Comparison of ENCODE assay signal across 8 mouse cellular contexts in the genomic region with DNA sequence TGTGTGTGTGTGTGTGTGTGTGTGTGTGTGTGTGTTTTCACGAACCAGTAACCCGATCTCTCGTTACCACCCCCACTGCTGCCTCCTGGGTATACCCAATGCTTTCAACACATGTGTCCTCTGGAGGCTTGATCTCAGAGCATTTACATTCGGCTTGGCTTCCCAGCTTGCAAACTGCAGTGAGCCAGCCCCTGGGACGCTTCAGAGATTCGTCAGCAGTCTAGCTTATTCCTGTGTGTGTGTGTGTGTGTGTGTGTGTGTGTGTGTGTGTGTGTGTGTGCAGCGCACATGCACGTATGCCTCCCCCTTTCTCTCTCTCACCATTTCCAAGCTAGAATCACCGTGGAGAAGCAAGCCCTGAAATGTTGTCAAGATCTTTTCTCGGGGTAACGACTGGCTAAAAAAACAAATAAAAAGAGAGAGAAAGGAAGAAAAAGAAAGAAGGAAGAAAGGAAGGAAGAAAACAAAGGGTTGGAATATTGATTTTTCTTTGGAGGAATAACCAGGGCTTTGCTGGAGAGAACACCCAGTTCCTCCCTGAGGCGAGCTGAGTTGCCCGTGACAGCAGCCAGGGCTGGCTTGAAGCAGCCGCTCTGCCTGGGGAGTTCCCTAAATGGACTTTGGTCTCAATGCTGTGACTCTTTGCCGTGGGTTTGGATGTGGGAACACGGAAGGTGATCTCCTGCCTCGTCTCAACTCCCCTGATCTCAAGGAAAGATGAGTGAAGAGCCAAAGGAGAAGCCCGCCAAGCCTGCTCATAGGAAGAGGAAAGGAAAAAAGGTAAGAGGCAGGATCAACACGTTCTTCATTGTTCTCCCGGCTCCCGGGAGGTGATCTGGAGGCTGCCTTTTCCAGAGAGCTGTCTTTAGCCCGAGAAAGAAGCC.
DNase-seq lines count a peak whose midpoint lies in the region; ATAC-seq and TF ChIP-seq lines count a peak whose summit lies in the region.

No protein-coding gene starts in this region.

- H3K36me3 ChIP-seq in CH12.LX (replicated peaks in 1 of 2; ENCODE audit: control insufficient read depth in 1 of 2, insufficient read depth in 1 of 2, low read length in 1 of 2), result peaks cover 0 to 1% of the 10 kb centered on the region in 2 experiments
- no peaks in the 10 kb centered on the region for H3K36me3 ChIP-seq in forebrain, postnatal 0 days (ENCODE audit: insufficient read depth)
- H3K36me3 ChIP-seq in lung, embryonic 16.5 days (ENCODE audit: control insufficient read depth, insufficient read depth, low read length), result no peaks in the 10 kb centered on the region

- TF ChIP-seq EP300 in CH12.LX (IDR thresholded peaks at IDR 0.05; ENCODE audit: low read length), result peak; percentile 28; the same call in 1 of the 2 replicates

- TF ChIP-seq POLR2A in CH12.LX (IDR thresholded peaks at IDR 0.05; ENCODE audit: low read depth, low read length), result no peak
- no peak for TF ChIP-seq POLR2A in cerebellum, adult 2 months (IDR thresholded peaks at IDR 0.05; ENCODE audit: borderline replicate concordance, insufficient read depth, low read length)

- H3K79me2 ChIP-seq in CH12.LX (replicated peaks; ENCODE audit: control insufficient read depth, extremely low read depth, insufficient read depth, poor library complexity, severe bottlenecking), result no peaks in the 10 kb centered on the region

- TF ChIP-seq RAD21 in CH12.LX (IDR thresholded peaks at IDR 0.05; ENCODE audit: low read depth, low read length), result no peak

- no peak overlapping the region for H3K27ac ChIP-seq in CH12.LX (ENCODE audit: insufficient read depth, low read depth)
- H3K27ac ChIP-seq in cerebellum, adult 2 months (ENCODE audit: insufficient read depth, low read length), result 0 out of 2 replicates have a peak overlapping the region, but pooled peaks have one; percentile 49
- H3K27ac ChIP-seq in forebrain, postnatal 0 days (ENCODE audit: low read depth, low read length), result peak overlapping the region; percentile 95
- H3K27ac ChIP-seq in lung, embryonic 16.5 days (ENCODE audit: low read length), result no peak overlapping the region

- in situ Hi-C loops in CH12.LX (cut with MboI; ENCODE audit: low pct_ligation_motif_present, low pct_unique_long_range_greater_than_20kb, low sequenced_read_pairs), result loop anchor here (5.0 to 10.0 kb wide), 2 partner anchors 34 to 111 kb away; no protein-coding TSS in a partner anchor

- peak overlapping the region; percentile 36 to 71 (median 64) for H3K4me3 ChIP-seq in CH12.LX (replicated peaks in 1 of 3; ENCODE audit: low read depth in 2 of 3, low read length in 2 of 3, poor library complexity in 1 of 3)
- H3K4me3 ChIP-seq in cerebellum, adult 2 months (replicated peaks; ENCODE audit: insufficient read depth, low read depth, low read length), result peak overlapping the region; percentile 77
- H3K4me3 ChIP-seq in forebrain, postnatal 0 days (ENCODE audit: low read depth, low read length), result peak overlapping the region; percentile 67
- peak overlapping the region; percentile 45 for H3K4me3 ChIP-seq in lung, embryonic 16.5 days (ENCODE audit: low read length)

- peaks cover 6 to 52% of the 10 kb centered on the region in 2 experiments for H3K4me1 ChIP-seq in CH12.LX (ENCODE audit: control insufficient read depth in 1 of 2, insufficient read depth in 2 of 2)
- no peaks in the 10 kb centered on the region for H3K4me1 ChIP-seq in cerebellum, adult 2 months (ENCODE audit: control insufficient read depth, insufficient read depth, low read length)
- peaks cover 12% of the 10 kb centered on the region for H3K4me1 ChIP-seq in forebrain, postnatal 0 days (ENCODE audit: insufficient read depth)
- H3K4me1 ChIP-seq in lung, embryonic 16.5 days (replicated peaks; ENCODE audit: control insufficient read depth, insufficient read depth, low read length), result peaks cover 3% of the 10 kb centered on the region; the same call in 1 of the 2 replicates

- no peaks in the 10 kb centered on the region for H3K9me3 ChIP-seq in CH12.LX (replicated peaks; ENCODE audit: low read length)
- no peaks in the 10 kb centered on the region for H3K9me3 ChIP-seq in forebrain, postnatal 0 days (ENCODE audit: low read length)
- H3K9me3 ChIP-seq in lung, embryonic 16.5 days (ENCODE audit: control insufficient read depth, low read length), result 0 out of 2 replicates have a peak, but pooled peaks cover 2% of the 10 kb centered on the region

- H3K4me2 ChIP-seq in CH12.LX (ENCODE audit: insufficient read depth, low read depth, poor library complexity, severe bottlenecking), result peak overlapping the region; percentile 70
- H3K4me2 ChIP-seq in forebrain, postnatal 0 days (ENCODE audit: low read depth), result peak overlapping the region; percentile 59
- peak overlapping the region; percentile 55 for H3K4me2 ChIP-seq in lung, embryonic 16.5 days (ENCODE audit: low read depth, low read length)

- H3K9ac ChIP-seq in CH12.LX (ENCODE audit: insufficient read depth, low read depth), result peak overlapping the region; percentile 43
- H3K9ac ChIP-seq in forebrain, postnatal 0 days, result peak overlapping the region; percentile 80
- peak overlapping the region; percentile 59 for H3K9ac ChIP-seq in lung, embryonic 16.5 days (ENCODE audit: low read length)

- no peaks in the 10 kb centered on the region for H3K27me3 ChIP-seq in CH12.LX (replicated peaks)
- H3K27me3 ChIP-seq in cerebellum, adult 2 months (ENCODE audit: control insufficient read depth, insufficient read depth, low read length), result no peaks in the 10 kb centered on the region
- no peaks in the 10 kb centered on the region for H3K27me3 ChIP-seq in forebrain, postnatal 0 days (ENCODE audit: insufficient read depth, low read length)
- no peaks in the 10 kb centered on the region for H3K27me3 ChIP-seq in lung, embryonic 16.5 days (ENCODE audit: control insufficient read depth, insufficient read depth, low read depth, low read length)

- 1% methylated on average over 22 of the region's 22 CpGs for WGBS in cerebellum, adult 2 months
- WGBS in forebrain, postnatal 0 days, result 2% methylated on average over 22 of the region's 22 CpGs
- WGBS in lung, embryonic 16.5 days, result 5% methylated on average over 22 of the region's 22 CpGs

- peak; percentile 84 for ATAC-seq in forebrain, postnatal 0 days
- peak; percentile 71 for ATAC-seq in lung, embryonic 16.5 days (ENCODE audit: low read depth)
- ATAC-seq in activated CD4-positive, CD25-positive, alpha-beta regulatory T cell, adult 4 months, result no peak

- TF ChIP-seq CTCF in CH12.LX (conservative IDR thresholded peaks at IDR 0.05 in 1 of 2, IDR thresholded peaks at IDR 0.05 in 1 of 2; ENCODE audit: low read depth in 2 of 2, low read length in 2 of 2), result no peak
- no peak for TF ChIP-seq CTCF in cerebellum, adult 2 months (IDR thresholded peaks at IDR 0.05; ENCODE audit: borderline replicate concordance, insufficient read depth, low read depth, low read length)
- peak; percentile 22; the same call in 1 of the 2 replicates for TF ChIP-seq CTCF in forebrain, postnatal 0 days (IDR thresholded peaks at IDR 0.05; ENCODE audit: low read depth)

- DNase-seq in CH12.LX (ENCODE audit: extremely low read depth), result peak; percentile 92
- DNase-seq in cerebellum, adult 2 months, result peak; percentile 51 to 67
- DNase-seq in forebrain, postnatal 0 days, result peak; percentile 85
- peak; percentile 63 for DNase-seq in heart, postnatal 4 days
- peak; percentile 38 to 58 for DNase-seq in layer of hippocampus, adult 8-10 months (ENCODE audit: low spot score in 2 of 2)
- DNase-seq in right cerebral cortex, postnatal 10 days (ENCODE audit: low spot score in 2 of 2), result peak; percentile 86 to 90

- dilution Hi-C loops in CH12.LX (cut with MboI; ENCODE audit: extremely low pct_ligation_motif_present, extremely low pct_unique_long_range_greater_than_20kb, low sequenced_read_pairs), result no loop called here

TF ChIP-seq in CH12.LX, 34 proteins besides CTCF, POLR2A, EP300 and RAD21 (continues in another document):
- TF ChIP-seq JUN (IDR thresholded peaks at IDR 0.05; ENCODE audit: insufficient read depth, low read depth, low read length) (no peak), USF2 (conservative IDR thresholded peaks at IDR 0.05; ENCODE audit: low read depth, low read length) (no peak), KAT2A (IDR thresholded peaks at IDR 0.05; ENCODE audit: insufficient replicate concordance, low read length) (no peak), E2F4 (IDR thresholded peaks at IDR 0.05; ENCODE audit: insufficient replicate concordance, low read depth, low read length) (no peak), MAX (IDR thresholded peaks at IDR 0.05; ENCODE audit: low read length) (no peak; the same call in 1 of the 2 replicates), TBP (conservative IDR thresholded peaks at IDR 0.05; ENCODE audit: low read depth, low read length) (no peak), MXI1 (IDR thresholded peaks at IDR 0.05; ENCODE audit: low read depth, low read length) (no peak), IRF4 (IDR thresholded peaks at IDR 0.05; ENCODE audit: low read depth, low read length) (peak; percentile 36; the same call in 1 of the 2 replicates), BHLHE40 (IDR thresholded peaks at IDR 0.05; ENCODE audit: low read depth, low read length) (peak; percentile 88), ETS1 (conservative IDR thresholded peaks at IDR 0.05; ENCODE audit: low read depth, low read length) (peak; percentile 69), GABPA (IDR thresholded peaks at IDR 0.05; ENCODE audit: insufficient replicate concordance, low read depth, low read length) (no peak), MAZ (IDR thresholded peaks at IDR 0.05; ENCODE audit: low read depth, low read length) (no peak), RCOR1 (conservative IDR thresholded peaks at IDR 0.05; ENCODE audit: low read depth, low read length) (no peak), ZC3H11A (IDR thresholded peaks at IDR 0.05; ENCODE audit: low read depth, low read length) (no peak), ELF1 (IDR thresholded peaks at IDR 0.05; ENCODE audit: low read depth, low read length) (peak; percentile 21; the same call in 1 of the 2 replicates), NRF1 (IDR thresholded peaks at IDR 0.05; ENCODE audit: low read depth, low read length) (0 out of 2 replicates have a peak, but pooled peaks have one; percentile 10), POLR2AphosphoS2 (IDR thresholded peaks at IDR 0.05; ENCODE audit: low read depth, low read length) (no peak), MAFK (IDR thresholded peaks at IDR 0.05; ENCODE audit: insufficient replicate concordance, low read length) (0 out of 2 replicates have a peak, but pooled peaks have one; percentile 26), CHD1 (IDR thresholded peaks at IDR 0.05; ENCODE audit: low read depth, low read length) (no peak), ZMIZ1 (IDR thresholded peaks at IDR 0.05; ENCODE audit: low read depth, low read length) (no peak), SIN3A (IDR thresholded peaks at IDR 0.05; ENCODE audit: low read length) (peak; percentile 20; the same call in 1 of the 2 replicates), MYC (IDR thresholded peaks at IDR 0.05; ENCODE audit: low read depth, low read length) (no peak), TCF12 (IDR thresholded peaks at IDR 0.05; ENCODE audit: low read depth, low read length) (peak; percentile 37), MEF2A (IDR thresholded peaks at IDR 0.05; ENCODE audit: borderline replicate concordance, low read depth, low read length) (no peak; the same call in 1 of the 2 replicates)

Comparison
In these comparisons a context has a peak if more than half of its experiments do, and no peak if none do; other contexts are left out.
1. H3K27ac ChIP-seq: peak in cerebellum, adult 2 months (single experiment) and forebrain, postnatal 0 days (single experiment); none in CH12.LX (single experiment) and lung, embryonic 16.5 days (single experiment).
2. Peak in every context shown above with its lines, with median percentiles within 50 percentile points of each other: DNase-seq, H3K4me2 ChIP-seq, H3K4me3 ChIP-seq and H3K9ac ChIP-seq.